Mouse (Mus musculus): ENCODE results near the gene Gemin8.

Gene Gemin8

GRCm38 (mm10) chrX:166230515-166231267 lies 60.4 kb downstream of the Gemin8 start:
- no peak for DNase-seq (ENCODE audit: low spot score)

DNA sequence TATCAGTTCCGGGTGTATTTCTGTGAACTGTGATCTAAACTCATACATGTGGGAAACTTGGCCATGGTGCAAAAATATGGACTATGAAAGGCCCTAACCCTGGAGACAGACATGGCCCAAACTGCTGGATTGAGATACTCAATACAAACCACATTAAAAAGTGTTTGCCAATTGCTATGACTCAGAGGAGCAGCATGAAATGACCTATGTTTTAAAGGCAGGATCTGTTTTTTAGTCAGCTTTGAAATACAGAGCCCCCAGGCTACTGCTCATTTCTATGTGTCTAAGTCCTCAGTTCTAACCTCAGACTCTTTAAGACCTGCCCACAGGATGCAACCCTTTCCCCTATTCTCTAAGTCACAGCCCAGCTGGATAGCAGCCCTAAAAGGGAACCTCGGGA lies 65.9 kb downstream of the Gemin8 start:
- no peak for DNase-seq (ENCODE audit: low spot score)

DNA sequence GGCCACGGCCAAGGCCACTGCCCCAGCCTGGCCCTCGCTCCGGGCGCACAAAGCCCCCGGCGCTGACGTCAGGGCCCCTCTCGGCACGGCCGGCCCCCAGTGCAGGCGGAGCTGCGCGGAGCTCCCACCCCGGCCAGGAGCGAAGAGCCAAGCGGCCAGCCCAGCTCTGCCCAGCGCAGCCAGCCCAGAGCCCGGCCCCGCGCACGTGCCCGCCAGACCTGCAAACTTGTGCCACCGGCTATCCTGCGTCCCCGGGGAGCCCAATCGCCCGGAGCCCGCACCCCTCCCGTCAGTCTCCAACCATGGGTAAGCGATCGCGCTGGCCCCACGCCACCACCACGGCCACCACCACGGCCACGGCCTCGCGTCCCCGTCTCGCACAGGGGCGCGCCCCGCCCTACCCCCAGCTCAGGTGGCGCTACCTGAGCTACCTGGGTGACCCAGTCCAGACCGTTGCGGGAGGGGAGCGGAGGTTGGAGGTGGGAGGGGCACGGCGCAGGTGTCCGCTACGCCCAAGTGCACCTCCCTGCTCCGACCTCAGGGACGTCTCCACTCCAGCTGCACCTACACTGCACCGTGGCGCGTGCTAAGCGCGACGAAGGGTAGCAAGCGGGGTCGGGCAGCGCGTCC lies 68.7 kb downstream of the Gemin8 start, which contains the start of gene Gpm6b:
Gene Gpm6b (plus strand): TSS at position 81 of the 630 bp plus-strand sequence.
- DNase-seq (ENCODE audit: low spot score), result no peak

DNA sequence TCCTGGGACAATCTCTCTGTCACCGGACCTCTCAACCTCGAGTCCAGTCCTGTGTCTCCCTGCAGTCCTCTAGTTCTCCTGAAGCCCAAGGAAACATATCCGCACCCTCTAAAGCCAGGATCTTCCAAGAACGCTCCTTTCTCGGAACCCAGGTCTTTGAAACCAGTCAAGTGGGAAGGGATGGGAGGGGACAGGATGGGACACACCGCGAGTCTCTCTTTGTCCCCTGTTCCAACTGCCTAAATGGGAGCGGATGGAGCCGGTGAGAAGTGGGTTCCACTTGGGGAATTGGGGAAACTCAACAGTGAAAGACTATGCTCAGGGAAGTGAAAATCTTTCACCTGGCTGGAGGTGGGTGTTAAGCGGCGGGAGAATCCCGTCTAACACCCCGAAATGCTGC lies 69.3 kb downstream of the Gemin8 start:
- no peak for DNase-seq (ENCODE audit: low spot score)
